Mouse (Mus musculus): ENCODE measurements at regions not wholly inside any gene's neighbourhood (a gene's known extent, or its start where the extent isn't known, plus 50 kb on each side); places are given as distances from the start of the nearest gene placed in this dataset.

DNA sequence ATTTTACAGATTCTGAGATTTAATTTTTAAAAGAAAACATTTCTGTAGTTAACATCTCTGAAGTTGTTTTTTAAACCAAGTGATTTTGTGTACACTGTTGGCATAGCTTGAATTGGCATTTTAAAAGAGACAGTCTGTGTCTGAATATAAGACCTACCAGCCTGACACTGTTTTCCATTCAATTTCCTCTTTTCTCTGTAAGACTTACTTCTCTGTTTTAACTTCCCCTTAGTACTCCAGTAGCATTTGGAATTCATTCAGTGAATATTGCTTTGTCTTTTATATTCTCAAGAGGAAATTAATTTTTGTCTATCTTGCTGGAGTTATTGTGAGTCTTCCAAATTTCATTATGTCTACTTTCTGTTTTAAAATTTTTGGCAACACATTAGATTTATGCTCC, 396.9 kb upstream of the Pot1a start:
- DNase-seq (ENCODE audit: low read depth), result peak; percentile 0

Data from 416B (cell line).